Mouse (Mus musculus) Patski (cell line): ENCODE measurements at regions not wholly inside any gene's neighbourhood (a gene's known extent, or its start where the extent isn't known, plus 50 kb on each side); places are given as distances from the start of the nearest gene placed in this dataset.

Experiments
- ATAC-seq: fragments of 100-300 bp; one replicate; pipeline ENCODE4 v1.8.0; 2021
- CTCF ChIA-PET: fragments of 350-600 bp; sonication (Branson Sonifier 250); formaldehyde crosslinking; loops from one replicate; lab custom pipeline; 2022; ENCODE audit warnings: inconsistent platforms; lab: Charles Lee
- POLR2A ChIA-PET: fragments of 350-600 bp; sonication (Branson Sonifier 250); formaldehyde crosslinking; loops from one replicate; lab custom pipeline; 2022; ENCODE audit warnings: antibody characterized with exemption, inconsistent platforms; lab: Charles Lee
- DNase-seq: peaks from one replicate; pipeline ENCODE4 v3.0.0-alpha.2; 2011; ENCODE audit warnings: low read depth, low spot score
- H3K27me3 ChIP-seq: fragments of 371-371 bp; one replicate; pipeline ENCODE4 v1.5.1; 2021
- CTCF ChIP-seq: fragments of 100-300 bp; IDR thresholded peaks from one replicate; pipeline ENCODE4 v1.5.1; 2021
- in situ Hi-C: fragments of 300-500 bp; cut with MboI; formaldehyde crosslinking; loops from 3 replicates; pipeline ENCODE4 v1.11.1; 2018; ENCODE audit warnings: low pct_unique_long_range_greater_than_20kb, mixed read lengths

DNA sequence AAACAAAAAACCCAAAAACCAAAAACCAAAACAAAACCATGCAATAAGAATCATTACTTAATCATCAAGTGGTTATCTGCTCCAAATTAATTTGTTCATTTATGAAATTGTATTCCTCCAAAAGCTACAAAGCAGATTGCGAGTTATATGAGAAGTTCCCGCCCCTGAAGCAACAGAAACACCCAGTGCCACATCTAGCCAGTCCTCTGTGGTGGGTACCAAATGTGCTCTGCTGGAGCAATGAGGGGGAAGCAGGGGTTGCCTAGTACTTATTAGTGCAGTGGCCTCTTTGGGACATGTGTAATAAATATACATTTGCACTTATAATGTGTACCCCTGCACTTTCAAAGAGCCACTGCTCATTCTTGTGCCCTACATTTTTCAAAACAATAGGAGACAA is 419.9 kb upstream of the Atp11b start:
- TF ChIP-seq CTCF, result no peak
- in situ Hi-C loops, result no loop called here
- ChIA-PET POLR2A (no interaction called here), CTCF (no interaction called here)
- no peak for DNase-seq
- peaks cover 27% of the 10 kb centered on the region for H3K27me3 ChIP-seq
- ATAC-seq, result no peak

GRCm38 (mm10) chr3:35334546-35334945 is 419.4 kb upstream of the Atp11b start:
- ATAC-seq, result no peak

DNA sequence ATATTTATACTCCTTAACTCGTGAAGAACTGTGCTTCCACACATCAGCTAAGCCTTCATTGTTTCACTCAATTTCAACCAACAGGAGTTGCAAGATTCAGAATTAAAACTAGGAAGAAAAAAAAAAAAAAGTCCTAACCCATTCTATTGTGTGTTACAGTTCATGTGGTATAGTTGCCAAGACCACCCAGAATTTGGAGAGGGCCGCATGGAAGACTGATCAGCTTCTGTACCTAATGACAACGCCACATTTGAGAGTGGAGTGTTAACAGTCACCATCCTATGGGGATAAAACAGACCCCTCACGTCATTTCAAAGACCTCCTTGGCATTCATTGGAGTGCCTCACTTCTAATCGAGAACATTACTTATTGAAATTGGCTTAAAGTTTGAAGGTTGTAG is 418.1 kb upstream of the Atp11b start:
- peaks cover 30% of the 10 kb centered on the region for H3K27me3 ChIP-seq
- CTCF ChIA-PET, result interaction anchor here (1.2 kb wide), 1 partner anchor 12 kb away, joined by 3 read pairs; no protein-coding TSS in a partner anchor
- DNase-seq, result no peak
- POLR2A ChIA-PET, result interaction anchor here (0.7 kb wide), 1 partner anchor 130 kb away, joined by 3 read pairs; no protein-coding TSS in a partner anchor
- in situ Hi-C loops, result no loop called here
- TF ChIP-seq CTCF, result no peak
- ATAC-seq, result no peak

More at GRCm38 (mm10) chr3:35334546-35334945, 419.4 kb upstream of the Atp11b start:
- no peak for DNase-seq
- ChIA-PET POLR2A (no interaction called here), CTCF (no interaction called here)
- TF ChIP-seq CTCF, result no peak
- in situ Hi-C loops, result no loop called here
- peaks cover 27% of the 10 kb centered on the region for H3K27me3 ChIP-seq

GRCm38 (mm10) chr3:35340525-35340924 is 413.4 kb upstream of the Atp11b start:
- TF ChIP-seq CTCF, result no peak
- in situ Hi-C loops, result no loop called here
- ATAC-seq (no peak), DNase-seq (no peak)
- CTCF ChIA-PET, result no interaction called here
- POLR2A ChIA-PET, result interaction anchor here (0.6 kb wide), 1 partner anchor 1094 kb away, joined by 4 read pairs; no protein-coding TSS in a partner anchor
- H3K27me3 ChIP-seq, result peaks cover 23% of the 10 kb centered on the region

- CTCF ChIA-PET, result no interaction called here
These were observed 412.7 kb upstream of the Atp11b start for GRCm38 (mm10) chr3:35340935-35341800.

GRCm38 (mm10) chr3:35341840-35342239 is 412.1 kb upstream of the Atp11b start:
- ChIA-PET CTCF (interaction anchor here (1.1 kb wide), 1 partner anchor 21 kb away, joined by 3 read pairs; no protein-coding TSS in a partner anchor), POLR2A (no interaction called here)
- in situ Hi-C loops, result no loop called here
- H3K27me3 ChIP-seq, result peaks cover 23% of the 10 kb centered on the region
- no peak for DNase-seq
- ATAC-seq, result no peak
- no peak for TF ChIP-seq CTCF

More at GRCm38 (mm10) chr3:35340935-35341800, 412.7 kb upstream of the Atp11b start:
- peaks cover 23% of the 10 kb centered on the region for H3K27me3 ChIP-seq
- in situ Hi-C loops, result no loop called here
- TF ChIP-seq CTCF, result no peak
- POLR2A ChIA-PET, result no interaction called here
- ATAC-seq (peak; percentile 21), DNase-seq (no peak)

DNA sequence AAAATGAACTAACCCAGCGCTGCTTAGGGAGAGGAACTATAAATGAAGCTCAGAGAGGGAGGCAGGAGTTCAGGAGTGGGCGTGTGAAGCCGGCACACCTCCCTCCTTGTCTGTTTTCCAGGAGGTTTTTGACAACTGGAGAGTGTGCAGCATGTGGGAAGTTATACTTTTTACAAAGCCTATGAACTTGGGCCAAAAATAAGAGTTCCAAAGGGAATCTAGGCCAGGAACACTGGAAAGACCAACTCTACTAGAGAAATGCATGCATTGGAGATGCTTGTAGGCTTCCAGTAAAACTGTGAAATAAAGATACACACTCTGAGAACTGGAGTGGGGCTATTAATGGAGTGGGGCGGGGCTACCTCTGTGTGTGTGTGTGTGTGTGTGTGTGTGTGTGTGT is 411.3 kb upstream of the Atp11b start:
- H3K27me3 ChIP-seq, result peaks cover 20% of the 10 kb centered on the region
- ChIA-PET POLR2A (no interaction called here), CTCF (interaction anchor here (0.8 to 1.1 kb wide), 2 partner anchors 17 to 21 kb away, joined by 3 read pairs; no protein-coding TSS in a partner anchor)
- ATAC-seq (no peak), DNase-seq (no peak)
- TF ChIP-seq CTCF, result no peak
- in situ Hi-C loops, result no loop called here

DNA sequence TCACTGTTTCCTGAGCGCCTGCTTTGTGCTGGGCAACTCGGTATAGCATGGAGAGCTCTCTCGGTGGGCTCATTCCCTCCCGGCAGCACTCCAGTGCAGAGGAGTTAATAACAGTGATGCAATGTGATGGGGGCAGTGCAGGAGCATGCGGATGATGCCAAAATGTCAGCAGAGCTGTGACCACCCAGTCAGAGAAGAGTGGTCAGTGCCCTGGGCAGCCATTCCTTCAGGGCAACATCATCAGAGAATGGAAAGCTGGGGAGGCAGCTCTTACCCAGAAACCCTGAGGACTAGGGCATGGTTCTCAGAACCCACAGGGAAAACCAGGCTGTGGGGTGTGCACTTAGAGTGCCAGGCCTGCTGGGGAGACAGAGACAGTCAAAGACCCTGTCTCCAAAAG is 410.0 kb upstream of the Atp11b start:
- POLR2A ChIA-PET, result no interaction called here
- in situ Hi-C loops, result no loop called here
- TF ChIP-seq CTCF, result no peak
- peaks cover 18% of the 10 kb centered on the region for H3K27me3 ChIP-seq
- ATAC-seq, result no peak
- no peak for DNase-seq
- CTCF ChIA-PET, result no interaction called here

DNA sequence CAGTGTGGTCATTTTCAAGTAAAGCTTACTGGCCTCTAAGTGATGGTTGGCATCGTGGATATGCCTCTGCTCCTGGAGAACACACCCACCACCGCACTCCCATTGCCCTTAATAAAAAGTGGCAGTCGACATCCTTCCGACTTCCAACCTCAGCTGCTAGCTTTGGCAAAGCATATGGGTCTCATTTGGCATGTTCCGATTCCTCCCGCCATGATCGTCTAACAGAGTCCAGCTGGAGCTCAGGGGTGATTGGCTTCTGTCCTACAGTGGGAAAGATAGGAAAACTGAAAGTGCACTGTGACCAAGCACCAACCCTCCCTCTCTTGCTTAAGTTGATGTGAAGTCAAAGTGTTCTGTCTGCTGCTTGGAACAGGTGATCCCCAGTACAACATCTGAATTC is 404.8 kb upstream of the Atp11b start:
- POLR2A ChIA-PET, result no interaction called here
- H3K27me3 ChIP-seq, result peaks cover 6% of the 10 kb centered on the region
- CTCF ChIA-PET, result interaction anchor here (2.2 kb wide), 1 partner anchor 10 kb away, joined by 10 read pairs; no protein-coding TSS in a partner anchor
- no peak for TF ChIP-seq CTCF
- in situ Hi-C loops, result no loop called here
- no peak for DNase-seq
- ATAC-seq, result no peak

DNA sequence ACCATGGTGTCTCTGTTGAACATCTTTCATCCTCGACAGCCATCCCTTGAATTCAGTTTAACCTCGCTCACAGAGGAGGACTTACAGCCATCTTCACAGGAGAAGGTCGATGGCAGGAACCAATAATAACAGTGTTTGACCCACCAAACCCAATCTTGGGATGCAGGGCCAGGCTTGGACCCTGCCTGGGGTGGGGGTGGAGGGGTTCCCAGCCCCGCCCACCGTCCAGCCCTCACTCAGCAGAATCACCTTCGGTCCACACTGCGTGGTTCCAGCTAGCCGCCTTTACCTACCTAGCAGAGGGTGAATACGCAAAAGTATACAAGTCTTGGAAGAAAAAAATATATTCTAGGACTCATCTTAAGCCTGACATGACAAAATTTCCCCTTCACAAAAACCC is 400.5 kb upstream of the Atp11b start:
- POLR2A ChIA-PET, result no interaction called here
- in situ Hi-C loops, result no loop called here
- CTCF ChIA-PET, result interaction anchor here (1.0 kb wide), 1 partner anchor 14 kb away, joined by 4 read pairs; no protein-coding TSS in a partner anchor
- TF ChIP-seq CTCF, result no peak
- H3K27me3 ChIP-seq, result peaks cover 8% of the 10 kb centered on the region
- ATAC-seq (no peak), DNase-seq (no peak)

DNA sequence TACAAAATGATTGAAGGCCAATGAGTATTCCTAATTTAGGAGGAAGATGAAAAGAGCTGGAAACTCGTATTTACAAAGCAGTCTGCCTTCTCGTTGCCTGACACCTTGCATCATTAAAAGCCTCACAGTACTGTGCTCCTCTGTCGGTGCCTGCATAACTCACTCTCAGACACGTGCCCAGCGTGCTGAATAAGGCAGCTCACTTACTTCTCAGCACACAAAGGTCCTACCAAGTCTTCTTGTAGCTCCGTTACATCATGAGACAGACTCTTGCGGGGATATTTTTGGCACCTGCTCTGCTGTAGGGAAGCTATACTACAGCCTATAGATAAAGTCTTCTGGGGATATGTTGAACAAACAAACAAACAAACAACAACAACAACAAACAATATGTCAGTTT is 400.0 kb upstream of the Atp11b start:
- POLR2A ChIA-PET, result no interaction called here
- no peak for TF ChIP-seq CTCF
- H3K27me3 ChIP-seq, result peaks cover 13% of the 10 kb centered on the region
- no peak for ATAC-seq
- no peak for DNase-seq
- in situ Hi-C loops, result no loop called here
- CTCF ChIA-PET, result interaction anchor here (0.9 to 1.0 kb wide), 2 partner anchors 14 to 33 kb away, joined by 3 to 4 read pairs; no protein-coding TSS in a partner anchor
